Mouse (Mus musculus) liver, adult (tissue): ENCODE measurements around the gene Gm340.

Experiments
- GATA4 ChIP-seq: IDR thresholded peaks from 2 replicates; pipeline ENCODE4 v1.6.1; 2014; ENCODE audit warnings: mild to moderate bottlenecking, low read length; ENCODE audit not compliant: insufficient replicate concordance

The Gm340 gene

GRCm38 (mm10) chr19:41634999-41635398 is 52.8 kb downstream of the Gm340 start:
- no peak for TF ChIP-seq GATA4
